Mouse (Mus musculus) megakaryocyte-erythroid progenitor cell, adult 5-6 weeks (primary cell): Measurements from ENCODE around the gene Cct4. TPM values are rescaled to one million over a fixed set of nuclear protein-coding genes. Genes with fewer than 3 reads are reported as not detected.
A peak's percentile ranks its signal among the peaks of the same experiment; 100 is the strongest.

Source experiments
- ATAC-seq: replicated peaks from 2 replicates; pipeline ENCODE4 v1.8.0; 2016; ENCODE audit warnings: mild to moderate bottlenecking, inconsistent platforms; ENCODE audit not compliant: severe bottlenecking, poor library complexity, low FRiP score, low TSS enrichment
- total RNA-seq, 2 experiments: library from RNA; stranded (forward) in 1 of 2; stranded (reverse) in 1 of 2; fragments of 200-1000, 215-1000 nt in 1 of 2; fragments of >200 nt in 1 of 2; fragmentation: Nextera tagmentation in 1 of 2; gene quantifications; 2 replicates each; pipeline ENCODE4 v1.2.3; 2014 to 2017

Cct4 gene
- total RNA-seq, 2 experiments from 2014 or later: 311 to 464 TPM

DNA sequence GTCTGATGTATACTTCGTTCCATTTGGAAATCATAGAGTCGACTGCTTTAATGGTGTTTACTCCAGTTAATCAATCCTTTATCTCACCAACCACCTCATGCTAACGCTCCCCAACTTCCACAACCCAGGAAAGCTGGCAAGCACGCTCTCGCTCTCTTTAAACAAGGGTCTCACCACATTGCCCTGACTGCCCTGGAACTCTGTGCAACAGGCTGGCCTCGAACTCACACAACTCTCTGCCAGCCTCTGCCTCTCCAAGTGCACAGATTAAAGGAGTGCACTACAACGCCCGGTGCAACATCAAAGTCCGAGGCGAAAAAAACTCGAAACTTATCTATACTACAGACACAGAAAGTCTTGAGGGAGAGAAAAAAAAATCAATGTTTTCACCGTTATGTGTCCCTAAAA is 8.8 kb upstream of the Cct4 start:
- peak; percentile 38 for ATAC-seq

DNA sequence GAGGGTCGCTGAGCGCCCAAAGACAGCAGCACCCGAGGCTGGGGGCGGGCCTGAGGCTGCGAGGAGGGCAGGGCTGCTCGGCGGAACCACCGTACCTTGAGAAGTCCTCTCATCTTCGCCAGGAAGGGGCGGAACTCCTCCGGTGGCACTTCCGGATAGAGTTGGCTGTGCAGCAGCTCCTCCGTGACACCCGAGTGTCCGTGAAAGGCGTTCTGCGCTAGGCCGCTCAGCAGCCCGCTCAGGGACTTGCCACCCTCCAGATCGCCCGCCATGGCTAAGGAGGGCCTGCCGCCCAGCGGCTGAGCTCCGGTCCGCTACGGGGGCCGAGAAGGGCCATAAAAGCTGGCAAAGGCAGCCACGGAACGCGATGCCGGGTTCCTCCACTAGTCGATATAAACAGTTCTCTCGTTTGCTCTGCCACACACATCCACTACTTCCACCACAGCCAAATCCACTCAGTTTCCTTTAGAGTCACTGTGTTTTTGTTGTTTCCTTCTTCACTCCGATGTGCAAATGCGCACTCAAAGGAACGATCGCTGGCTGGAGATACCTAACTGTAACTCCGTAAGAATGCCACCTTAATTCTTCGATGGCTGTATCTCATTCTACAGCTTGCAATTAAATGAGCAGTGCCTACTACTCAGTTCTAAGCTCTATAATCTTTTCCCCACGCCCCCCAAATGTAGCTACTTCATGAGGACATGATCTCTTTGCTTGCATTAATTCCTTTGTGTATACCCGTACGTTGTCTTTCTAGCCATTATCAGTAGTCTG is 8.1 kb upstream of the Cct4 start, which contains the start of the genes Gm28048 and Commd1:
TSS of gene Gm28048 (minus strand) at position 107 of the 774 bp plus-strand sequence.
TSS of gene Commd1 (minus strand) at position 399 of the 774 bp plus-strand sequence.
- ATAC-seq: peak; percentile 90

DNA sequence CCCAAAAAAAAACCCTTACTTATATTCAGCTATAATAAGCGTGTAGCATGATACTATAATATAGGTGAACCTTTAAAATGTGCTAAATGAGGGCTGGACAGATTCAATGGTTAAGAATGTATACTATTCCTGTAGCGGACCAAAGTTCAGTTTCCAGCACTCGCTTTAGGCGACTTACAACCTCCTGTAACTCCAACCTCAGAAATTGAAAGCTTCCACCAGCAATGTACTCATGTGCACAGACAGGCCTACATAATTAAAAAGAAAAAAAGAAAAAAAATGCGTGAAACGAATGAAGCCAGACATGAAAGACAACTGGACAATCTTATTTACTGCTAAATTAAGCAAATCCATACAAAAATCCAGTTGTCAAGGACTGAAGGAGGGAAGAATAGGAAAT is 7.5 kb upstream of the Cct4 start:
- ATAC-seq: no peak

DNA sequence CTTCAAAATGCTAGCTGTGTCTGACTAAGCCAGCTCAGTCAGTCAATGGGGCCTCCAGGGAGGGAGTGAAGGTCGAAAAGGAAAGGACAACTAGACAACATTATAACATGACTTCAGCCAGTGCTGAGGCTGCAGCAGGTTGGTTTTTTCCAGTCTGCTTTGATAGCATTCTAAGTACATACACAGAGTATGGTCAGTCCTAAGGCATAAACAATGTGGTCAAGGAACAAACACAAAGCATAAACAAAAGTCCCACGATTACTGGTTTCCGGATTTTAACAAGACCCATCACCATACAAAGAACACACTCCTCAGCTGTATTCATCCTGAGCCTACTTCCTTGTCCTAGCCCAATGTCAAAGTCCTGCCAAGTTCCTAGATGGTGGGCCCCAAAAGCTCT is 4.8 kb upstream of the Cct4 start:
- ATAC-seq: no peak

DNA sequence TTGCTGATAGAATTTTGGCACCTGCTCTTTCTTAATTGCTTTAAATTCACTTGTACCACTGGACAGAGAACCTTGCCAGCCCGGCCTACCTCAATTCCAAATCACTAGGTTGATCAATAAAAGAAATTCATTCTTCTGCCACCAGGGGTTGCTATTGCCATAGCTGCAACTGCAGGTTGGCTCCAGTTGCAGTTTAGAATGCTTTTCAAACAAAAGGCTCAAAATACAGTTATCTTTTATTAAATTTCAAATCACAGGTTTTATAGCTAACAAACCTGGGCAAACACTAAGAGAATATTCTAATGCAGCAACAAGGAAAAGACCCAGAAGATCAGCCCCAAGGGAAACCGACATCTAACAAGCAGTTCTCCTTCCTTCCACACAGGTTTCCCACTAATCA is 3.0 kb upstream of the Cct4 start:
- ATAC-seq: no peak

DNA sequence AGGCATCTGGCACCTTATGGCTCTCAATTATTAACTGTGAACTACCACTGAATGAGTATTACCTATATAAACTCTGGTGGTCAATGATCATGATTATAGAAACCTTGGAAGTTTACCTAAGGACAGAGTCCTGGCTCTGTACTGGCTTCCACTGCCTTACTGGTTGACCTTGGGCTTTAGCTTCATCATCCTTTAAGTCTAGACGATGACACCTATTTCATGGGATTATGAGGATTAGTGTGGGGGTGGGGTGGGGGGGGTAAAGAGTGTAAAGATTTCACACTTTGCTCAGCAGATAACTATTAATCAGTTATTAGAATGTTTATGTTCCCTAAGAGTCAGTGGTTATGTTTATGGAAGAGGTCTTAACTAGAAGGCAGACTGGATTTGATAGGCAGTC is 533 bp upstream of the Cct4 start:
- ATAC-seq: no peak

DNA sequence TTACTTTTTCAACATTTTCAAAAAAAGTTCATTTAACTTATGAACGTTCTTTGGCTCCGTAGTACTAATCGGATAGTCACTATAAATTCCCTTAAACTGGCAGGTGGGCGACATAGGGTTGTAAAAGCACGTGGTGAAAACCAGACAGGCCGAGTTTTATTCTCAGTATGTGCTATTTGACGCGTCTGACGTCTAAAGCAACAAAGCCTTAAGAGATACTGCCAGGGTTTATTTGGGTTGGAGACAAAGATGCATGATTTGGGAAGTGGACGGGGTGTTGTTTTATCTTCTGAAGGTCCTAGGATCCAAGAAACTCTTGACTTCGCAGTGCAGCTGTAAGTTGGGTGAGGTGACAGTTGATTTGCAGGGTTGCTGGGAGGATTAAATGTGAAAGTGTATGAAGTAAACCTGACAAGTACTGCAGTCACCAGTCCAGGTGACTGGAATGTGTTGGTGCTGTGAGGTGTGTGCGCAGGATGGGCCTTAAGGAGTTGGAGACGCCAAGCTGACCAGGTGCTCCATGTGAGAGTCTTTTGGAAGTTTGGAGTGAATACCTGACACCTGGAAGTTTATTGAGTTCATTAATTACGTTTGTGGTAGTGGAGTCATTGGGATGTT is 1.0 kb downstream of the Cct4 start:
- 0 out of 2 replicates have a peak, but pooled peaks have one; percentile 3 for ATAC-seq

DNA sequence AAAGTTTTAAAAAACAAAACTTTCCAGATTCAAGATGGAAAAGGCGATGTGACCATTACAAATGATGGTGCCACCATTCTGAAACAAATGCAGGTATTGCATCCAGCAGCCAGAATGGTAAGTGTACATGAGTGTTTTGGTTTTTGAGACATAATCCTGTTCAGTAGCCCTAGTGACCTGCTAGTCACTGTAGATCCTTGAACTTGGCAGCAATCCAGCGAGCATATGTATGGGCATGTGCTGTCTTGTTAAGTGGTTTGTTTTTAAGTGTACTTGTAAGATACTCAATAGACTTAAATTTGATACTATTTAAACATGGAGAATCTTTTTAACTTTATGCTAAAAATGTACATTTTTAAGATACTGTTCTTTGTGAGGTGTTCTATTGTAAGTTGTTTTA is 4.0 kb downstream of the Cct4 start:
- no peak for ATAC-seq

DNA sequence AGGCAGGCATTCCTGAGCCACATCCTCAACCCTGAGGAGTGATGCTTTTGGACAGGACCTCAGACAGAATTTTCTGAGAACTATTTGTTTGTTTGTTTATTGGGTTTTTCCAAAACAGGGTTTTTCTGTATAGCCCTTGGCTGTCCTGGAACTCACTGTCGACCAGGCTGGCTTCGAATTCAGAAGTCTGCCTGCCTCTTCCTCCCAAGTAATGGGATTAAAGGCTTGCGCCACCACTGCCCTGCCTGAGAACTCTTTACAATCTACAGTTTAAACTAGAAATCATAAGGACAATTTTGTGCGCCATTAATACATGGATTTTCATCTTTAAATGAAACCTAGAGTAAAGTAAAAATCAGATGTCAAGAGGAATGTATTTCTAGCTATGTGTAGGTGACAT is 5.1 kb downstream of the Cct4 start:
- no peak for ATAC-seq

DNA sequence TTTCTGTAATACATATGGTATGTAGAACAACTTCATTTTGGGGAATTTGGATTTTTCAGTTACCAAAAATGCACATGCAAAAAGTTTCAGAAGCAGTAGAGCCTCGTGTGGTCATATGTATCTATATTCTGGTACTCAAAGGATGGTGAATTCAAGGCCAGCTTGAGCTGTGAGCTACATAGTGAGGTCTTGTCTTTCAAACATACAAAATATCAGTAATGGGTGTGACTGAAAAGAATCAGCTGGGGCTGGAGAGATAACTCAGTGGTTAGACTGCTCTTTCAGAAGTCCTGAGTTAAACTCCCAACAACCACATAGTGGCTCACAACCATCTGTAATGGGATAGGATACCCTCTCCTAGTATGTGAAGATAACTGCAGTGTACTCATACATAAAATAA is 8.0 kb downstream of the Cct4 start:
- peak; percentile 58 for ATAC-seq

DNA sequence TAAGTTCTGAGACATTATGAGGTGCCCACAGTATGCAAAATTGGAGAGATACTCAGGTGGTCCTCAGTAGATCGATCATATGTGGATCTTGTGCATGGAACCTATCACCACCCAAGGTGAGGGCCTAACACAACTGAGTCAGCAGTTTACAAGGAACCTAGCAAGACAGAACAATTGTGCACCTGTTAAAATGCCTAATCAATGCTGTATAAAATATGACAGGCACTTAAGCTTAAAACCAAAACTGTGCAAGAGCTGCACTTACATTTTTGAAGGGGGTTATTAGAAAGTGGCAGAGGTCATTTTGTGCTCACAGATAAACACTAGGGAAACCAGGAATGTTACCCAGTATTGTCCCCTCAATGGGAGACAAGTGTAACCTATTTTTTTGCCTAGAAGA is 15.0 kb downstream of the Cct4 start:
- ATAC-seq: no peak

DNA sequence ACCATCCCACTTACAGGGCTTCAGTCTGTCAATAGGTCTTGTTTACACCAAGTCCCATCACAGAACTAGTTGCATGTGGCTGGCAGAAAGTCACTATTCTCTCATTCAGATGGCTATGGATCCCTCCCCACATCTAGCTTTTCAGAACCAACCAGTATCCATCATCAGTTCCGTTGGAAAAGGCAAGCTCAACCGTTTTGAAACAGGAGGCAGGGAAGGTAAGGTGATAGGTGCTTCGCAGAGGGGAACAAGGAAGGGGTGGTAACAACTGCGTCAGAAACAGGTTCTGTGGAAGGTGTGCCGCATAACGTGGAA is 16.8 kb downstream of the Cct4 start:
- ATAC-seq: no peak; the same call in 1 of the 2 replicates

DNA sequence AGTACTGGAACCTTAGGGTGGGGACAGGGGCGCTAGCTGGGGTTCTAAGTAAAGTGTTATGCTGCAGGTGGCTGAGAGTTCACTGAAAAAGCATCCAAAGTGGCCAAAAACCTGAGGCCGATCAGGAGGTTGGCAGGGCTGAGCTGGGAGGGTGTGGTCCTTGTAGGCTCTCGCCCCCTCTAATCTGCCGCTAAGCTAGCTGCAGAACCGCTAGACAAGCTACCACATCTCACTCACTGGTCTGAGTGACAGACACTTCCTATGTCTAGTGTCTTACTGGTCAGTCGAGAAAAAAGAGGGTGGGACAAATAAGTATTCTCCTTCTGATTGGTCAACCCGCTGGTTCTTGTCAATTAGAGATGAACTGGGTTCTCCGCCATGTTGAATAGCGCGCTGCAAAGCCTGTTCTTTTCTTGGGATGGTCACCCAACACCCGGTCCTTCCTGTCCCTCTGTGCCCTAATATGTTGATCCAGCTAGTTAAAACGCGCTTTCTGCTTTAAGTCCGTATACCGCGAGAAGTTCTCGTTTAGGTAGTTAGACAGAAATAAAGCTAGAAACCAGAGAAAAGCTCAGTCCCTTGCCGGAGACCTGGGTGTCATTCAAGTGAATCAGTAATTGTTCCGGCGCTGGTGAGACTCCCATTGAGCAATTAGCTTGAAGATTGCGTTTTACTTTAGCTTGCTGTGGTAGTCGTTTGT is 17.3 kb downstream of the Cct4 start, which contains the start of gene Fam161a:
TSS of gene Fam161a (plus strand) at position 51 of the 700 bp plus-strand sequence.
- peak; percentile 95 for ATAC-seq

DNA sequence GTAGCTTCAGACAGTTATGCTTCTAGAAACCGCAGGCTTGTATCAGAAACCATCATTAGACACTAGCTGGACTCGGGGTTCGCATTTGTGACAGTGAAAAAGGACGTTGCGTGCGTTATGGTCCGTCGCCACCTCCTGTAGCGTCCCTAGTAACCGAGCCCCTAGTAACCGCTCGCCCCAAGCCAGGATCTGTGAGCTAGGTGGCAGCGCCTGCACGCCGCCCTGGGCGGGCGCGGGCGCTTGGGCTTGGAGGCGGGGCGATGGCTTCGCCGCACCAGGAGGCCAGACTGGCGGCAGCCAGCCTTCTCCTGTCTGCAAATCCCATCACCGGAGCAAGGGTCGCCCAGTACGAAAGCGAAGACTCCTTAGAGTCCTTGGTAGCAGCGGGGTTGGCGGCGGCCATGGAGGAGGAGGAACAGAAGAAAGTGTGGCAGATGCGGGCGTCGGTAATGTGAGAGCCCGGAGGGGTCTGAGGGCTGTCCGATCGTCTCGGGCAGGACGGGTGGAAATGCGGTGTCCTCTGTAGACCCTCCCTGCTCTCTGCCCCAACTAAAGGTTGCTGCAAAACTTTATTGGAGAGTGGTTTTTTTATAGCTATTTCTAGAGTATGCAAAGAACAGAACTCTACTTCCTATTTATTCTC is 18.0 kb downstream of the Cct4 start:
- ATAC-seq: peak; percentile 78

DNA sequence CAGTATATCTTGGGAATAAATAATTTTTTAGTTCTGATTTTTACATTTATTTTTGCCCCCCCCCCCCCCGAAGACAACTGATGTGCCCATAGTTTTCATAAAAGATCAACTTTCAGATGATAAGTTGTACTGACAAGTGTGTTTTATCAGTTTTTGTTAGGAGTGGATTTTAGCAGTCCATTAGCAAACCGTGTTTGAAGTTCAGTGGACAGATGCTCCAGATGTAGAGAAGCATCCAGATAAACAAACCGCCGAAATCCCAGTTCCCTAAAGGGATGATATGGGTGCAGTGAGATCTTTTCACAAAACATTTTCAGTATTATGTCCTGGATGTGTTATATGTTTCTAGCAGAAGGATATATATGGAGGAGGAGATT is 18.5 kb downstream of the Cct4 start:
- no peak for ATAC-seq

DNA sequence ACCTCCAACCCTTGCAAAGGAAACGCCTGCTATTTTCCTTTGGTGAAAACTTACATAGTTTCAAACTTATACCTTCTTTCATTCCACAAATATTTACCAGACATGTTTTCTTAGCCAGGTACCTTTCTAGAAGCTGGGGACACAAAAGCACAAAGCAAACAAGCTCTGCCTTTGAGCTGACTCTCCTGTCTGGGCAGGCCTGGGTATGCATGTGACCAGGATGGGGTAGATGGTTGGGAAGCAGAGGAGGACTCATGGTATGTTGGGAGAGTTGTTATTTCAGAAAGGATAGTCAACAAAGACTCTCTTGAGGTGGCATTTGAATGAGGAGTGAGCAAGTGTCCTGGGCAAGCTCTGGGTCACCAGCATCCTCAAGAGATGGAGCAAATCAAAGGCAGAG is 22.8 kb downstream of the Cct4 start:
- no peak for ATAC-seq

DNA sequence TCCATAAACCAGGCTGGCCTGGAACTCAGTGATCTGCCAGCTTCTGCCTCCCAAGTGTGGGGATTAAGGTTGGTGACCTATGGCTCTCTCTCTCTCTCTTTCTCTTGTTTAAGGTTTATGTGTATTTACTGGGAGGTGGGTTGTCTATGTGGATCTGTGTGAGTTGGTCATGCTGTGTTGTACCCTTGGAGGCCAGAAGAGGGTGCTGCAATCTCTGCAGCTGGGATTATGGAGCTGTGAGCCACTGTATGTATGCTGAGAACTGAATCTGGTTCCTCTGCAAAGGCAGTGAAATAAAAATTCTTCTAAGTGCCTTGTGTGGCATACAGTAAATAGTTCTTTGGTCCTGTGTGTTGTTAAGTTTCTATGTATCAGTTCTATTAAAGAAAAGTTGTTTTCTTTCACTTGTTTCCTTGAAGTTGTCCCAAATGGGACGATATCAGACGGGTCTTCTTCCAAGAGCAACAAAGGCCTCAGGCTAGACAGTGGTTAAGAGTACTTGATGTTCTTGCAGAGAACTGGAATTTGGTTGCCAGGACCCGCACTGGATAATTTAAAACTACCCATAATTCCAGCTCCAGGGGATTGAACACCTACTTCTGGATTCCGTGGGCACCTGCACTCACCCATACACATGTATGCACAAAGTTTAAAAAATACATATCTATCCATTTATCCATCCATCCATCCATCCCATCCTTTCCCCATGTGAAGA is 23.4 kb downstream of the Cct4 start:
- ATAC-seq: peak; percentile 85

DNA sequence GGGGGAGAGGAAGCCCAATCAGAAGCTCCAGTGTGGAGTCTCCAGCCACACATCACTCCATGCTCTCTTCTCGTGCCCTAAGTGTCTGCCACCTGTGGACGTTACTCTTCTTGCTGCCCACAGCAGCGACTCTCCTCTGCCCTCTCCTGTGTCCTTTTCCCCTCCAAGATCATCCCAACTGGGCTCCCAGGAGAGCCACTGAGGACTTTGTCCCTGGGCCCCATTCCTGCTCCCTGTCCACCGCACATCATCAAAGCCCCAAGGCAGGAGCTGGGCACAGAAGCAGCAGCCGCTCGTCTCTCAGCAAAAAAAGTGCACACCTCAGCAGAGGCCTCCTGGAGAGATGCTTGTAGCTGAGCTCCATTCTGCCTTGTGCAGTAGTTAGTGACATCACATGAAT is 24.7 kb downstream of the Cct4 start:
- ATAC-seq: no peak

DNA sequence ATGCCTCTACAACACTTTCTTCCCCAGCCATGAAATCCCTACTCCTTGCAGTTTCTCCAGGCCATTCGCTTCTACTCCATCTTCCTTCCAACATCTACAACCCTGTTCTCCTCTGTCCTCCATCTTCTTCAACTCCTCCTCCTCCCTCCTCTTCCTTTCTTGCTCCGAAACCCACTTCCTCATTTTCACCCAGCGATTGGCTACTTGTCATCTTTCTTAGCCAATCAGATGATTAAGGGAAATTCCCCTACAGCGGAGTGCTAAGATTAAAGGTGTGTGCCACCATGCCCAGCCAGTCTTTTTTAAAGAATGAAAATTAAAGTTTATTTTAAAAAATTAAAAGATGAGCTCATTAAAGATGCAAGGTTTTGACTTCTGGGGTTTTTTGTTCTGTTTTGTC is 27.6 kb downstream of the Cct4 start:
- ATAC-seq: no peak
